Mouse (Mus musculus): ENCODE measurements around the gene Tro. TPM values are rescaled to one million over a fixed set of nuclear protein-coding genes. Genes with fewer than 3 reads are reported as not detected.

Gene Tro
- total RNA-seq (2015) (not detected in 2 replicates), total RNA-seq (2017) (not detected in 2 replicates)

DNA sequence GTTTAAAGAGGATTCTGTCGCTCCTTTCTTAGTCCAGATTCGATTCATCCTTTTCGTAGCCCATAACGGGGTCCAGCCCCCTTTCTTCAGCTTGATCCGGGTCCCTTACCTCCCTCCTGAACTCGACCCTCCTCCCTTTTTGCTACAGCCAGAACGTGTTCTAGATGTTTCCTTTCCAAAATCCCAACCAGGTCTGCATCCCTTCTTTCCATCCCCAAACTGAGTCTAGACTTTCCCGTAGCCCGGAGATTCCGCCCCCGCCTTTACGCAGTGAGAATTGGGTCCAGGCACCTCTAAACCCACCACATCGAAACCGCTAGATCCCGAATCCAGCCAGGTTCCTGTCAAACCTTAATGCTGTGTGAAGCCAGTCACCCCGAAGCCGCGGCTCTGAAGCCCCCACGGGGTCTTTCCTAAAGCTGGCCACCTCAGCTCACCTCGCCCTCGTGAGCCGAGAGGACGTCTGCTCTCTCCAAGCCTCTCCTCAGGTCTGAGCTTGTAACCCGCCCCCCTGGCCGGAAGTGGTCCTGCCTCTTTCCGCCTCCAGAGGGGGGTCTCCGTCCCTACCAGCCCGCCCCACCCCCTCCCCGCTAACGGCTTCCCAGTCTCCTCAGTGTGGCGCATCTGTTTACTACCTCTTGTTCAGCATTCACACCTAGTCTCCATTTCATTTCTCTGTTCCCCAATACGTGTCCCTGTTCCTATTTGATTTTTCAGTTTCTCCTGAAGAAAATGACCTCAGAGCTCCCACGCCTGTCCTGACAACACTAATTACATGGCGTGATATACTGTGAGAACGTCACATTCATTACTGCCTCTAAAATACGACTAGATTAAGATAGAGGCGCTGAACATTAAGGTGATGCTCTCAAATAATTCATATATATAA, at the start of gene Tro:
TSS of gene Tro (minus strand) at position 676 of the 889 bp plus-strand sequence.
- ATAC-seq (ENCODE audit: poor library complexity, severe bottlenecking) = no peak

DNA sequence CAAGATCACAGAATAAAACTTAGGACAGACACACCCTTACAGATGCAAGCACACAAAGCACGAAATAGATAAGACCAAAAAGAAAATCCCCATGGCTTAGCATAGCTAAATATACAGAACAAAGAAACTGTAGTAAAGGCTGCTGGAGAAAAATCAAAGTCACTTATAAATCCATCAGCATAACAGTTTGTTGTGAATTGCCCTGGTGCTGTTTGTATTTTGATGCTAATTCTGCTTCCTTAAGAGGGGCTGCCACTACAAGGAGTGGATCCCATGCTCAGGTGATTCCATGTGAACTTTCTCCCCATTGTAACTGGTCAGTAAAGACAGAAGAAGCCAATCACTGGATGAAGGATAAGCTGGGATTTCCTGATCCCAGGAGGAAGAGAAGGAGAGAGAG, 20.1 kb upstream of the Tro start:
- no peak for ATAC-seq (ENCODE audit: poor library complexity, severe bottlenecking)

DNA sequence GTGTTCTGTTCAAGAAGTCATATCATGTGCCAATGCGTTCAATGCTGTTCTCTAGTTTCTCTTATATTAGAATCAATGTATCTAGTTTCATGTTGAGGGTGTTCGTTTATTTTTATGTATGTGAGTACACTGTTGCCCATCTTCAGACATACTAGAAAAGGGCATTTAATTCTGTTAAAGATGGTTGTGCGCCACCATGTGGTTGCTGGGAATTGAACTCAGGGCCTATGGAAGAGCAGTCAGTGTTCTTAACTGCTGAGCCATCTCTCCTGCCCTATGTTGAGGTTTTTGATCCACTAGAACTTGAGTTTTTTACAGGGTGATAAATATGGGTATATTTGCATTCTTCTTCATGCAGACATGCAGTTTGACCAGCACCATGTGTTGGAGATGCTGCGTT, 5.4 kb upstream of the Tro start:
- ATAC-seq (ENCODE audit: poor library complexity, severe bottlenecking) = no peak

DNA sequence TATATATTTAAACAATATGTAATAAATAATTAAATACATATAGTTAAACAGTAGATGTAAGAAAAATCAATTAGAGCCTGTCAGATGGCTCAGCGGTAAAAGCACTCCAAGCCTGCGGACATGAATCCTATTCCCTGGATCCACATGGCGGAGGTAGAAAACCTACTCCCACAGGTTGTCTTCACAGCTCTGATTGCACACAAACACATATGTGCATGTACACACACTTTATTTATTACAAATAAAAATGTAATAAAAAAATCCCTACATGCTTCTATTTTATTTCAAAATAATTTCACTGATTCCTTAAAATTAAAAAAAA, 375 bp upstream of the Tro start:
- ATAC-seq (ENCODE audit: poor library complexity, severe bottlenecking) = no peak

DNA sequence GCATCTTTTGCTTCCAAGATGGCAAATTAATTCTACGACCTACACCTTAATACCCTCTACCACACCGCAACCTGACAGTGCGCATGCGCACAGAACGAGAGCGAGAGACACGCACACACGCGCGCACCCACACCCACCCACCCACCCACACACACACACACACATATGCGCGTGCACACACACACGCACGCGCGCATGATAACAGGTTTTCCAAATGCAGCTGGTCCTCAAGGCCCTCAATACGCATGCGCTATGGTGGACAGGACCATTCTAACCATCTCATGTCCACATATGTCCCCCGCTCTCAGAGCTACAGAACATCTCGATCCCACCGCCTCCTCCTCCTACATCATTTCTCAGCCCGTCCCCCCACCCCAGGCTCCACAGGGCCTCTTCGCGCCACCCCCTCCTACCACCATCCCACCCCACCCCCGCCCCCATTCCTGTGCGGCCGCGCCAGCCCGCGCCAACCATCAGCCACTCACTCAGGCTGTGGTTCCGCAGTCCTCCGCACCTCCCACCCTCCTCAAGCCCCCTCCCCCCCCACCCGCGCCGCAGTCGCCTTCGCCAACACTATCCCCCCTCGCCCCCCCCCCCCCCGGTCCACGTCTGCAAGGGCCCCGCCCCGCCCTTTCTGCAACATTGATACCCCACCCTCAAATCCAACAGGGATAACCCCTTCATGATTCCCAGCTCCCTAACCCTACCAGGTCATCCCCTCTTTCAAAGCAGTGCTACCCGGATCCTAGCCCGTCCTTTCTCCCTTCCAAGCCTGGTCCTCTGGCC, 1.1 kb downstream of the Tro start:
- no peak for ATAC-seq (ENCODE audit: poor library complexity, severe bottlenecking)

DNA sequence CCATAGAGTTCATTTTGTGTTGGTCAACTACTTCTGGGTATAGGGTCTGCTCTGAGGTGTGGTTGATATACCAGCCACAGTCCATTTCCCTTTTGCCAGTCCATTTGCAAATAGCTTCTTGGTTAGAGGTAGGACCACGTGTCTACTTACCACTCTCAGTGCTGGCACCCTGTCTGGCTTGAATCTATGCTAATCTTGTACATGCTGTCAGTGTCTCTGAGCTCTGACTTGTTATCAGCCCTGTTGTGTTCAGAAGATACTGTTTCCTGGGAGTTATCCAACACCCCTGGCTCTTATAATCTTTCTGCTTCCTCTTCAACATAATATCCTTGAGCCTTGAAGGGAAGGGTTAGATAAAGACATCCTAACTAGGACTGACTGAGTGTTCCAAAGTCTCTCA, 21.0 kb downstream of the Tro start:
- no peak for ATAC-seq (ENCODE audit: poor library complexity, severe bottlenecking)

DNA sequence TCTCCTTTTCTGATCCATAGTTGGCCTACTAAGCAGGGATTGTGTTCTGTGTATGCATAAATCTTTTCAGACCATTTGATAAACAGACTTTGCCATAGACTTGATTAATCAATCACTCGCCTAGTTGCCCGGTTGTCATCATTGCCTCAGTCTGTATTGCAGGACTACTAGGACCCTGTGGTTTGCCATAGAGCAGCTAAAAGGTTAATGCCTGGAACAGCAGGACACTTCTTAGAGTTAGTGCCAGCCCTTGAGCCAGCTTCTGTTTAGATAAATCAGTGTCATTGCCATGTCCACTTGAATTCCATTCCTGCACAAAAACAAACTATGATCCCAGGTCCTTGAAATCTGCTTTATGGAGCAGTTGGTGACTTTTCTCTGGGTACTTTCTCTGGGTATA, 58.5 kb downstream of the Tro start:
- no peak for ATAC-seq (ENCODE audit: poor library complexity, severe bottlenecking)

Other genes with a start within 250 kb of the Tro start
- 10.8 and 16.8 TPM in 2 replicates for gene Tmem29, start 198.4 kb downstream of the Tro start, total RNA-seq (2015)
- gene Tmem29, start 198.4 kb downstream of the Tro start, total RNA-seq (2017) = 11.5 and 13.4 TPM in 2 replicates
- gene Alas2, start 110.2 kb downstream of the Tro start, total RNA-seq (2015) = 0.89 and 1.9 TPM in 2 replicates
- gene Alas2, start 110.2 kb downstream of the Tro start, total RNA-seq (2017) = 0.48 and 5.0 TPM in 2 replicates
- 2.7 and 3.8 TPM in 2 replicates for gene Pfkfb1, start 69.4 kb downstream of the Tro start, total RNA-seq (2015)
- 0.57 and 3.5 TPM in 2 replicates for gene Pfkfb1, start 69.4 kb downstream of the Tro start, total RNA-seq (2017)
- gene Apex2, start 67.7 kb downstream of the Tro start, total RNA-seq (2015) = 8.6 and 11.2 TPM in 2 replicates
- gene Apex2, start 67.7 kb downstream of the Tro start, total RNA-seq (2017) = 4.0 and 7.6 TPM in 2 replicates
- 0.07 and 1.1 TPM in 2 replicates for gene Maged2, start 156.8 kb upstream of the Tro start, total RNA-seq (2015)
- gene Maged2, start 156.8 kb upstream of the Tro start, total RNA-seq (2017) = 1.4 and 1.6 TPM in 2 replicates